ENCODE assay signal across 9 mouse cellular contexts in genomic region chr19:58395785-58396603, GRCm38 (mm10). TPM values are rescaled to one million over a fixed set of nuclear protein-coding genes. Genes with fewer than 3 reads are reported as not detected.
DNase-seq lines count a peak whose midpoint lies in the region; ATAC-seq and TF ChIP-seq lines count a peak whose summit lies in the region.
"Had no signal": no experiment of that assay in that cellular context is flagged by ENCODE, and none has a peak within 500 bp of the region (broad histone marks: within the 10 kb centered on the region; RNA-seq: fewer than 3 reads in every experiment).

No protein-coding gene starts in this region.

- peak; percentile 14; the same call in 1 of the 2 replicates for ATAC-seq in forebrain, postnatal 0 days
- ATAC-seq in forebrain, embryonic 13.5 days = no peak
- ATAC-seq in hindbrain, embryonic 16.5 days = peak; percentile 40; the same call in 1 of the 2 replicates
- ATAC-seq in midbrain, embryonic 14.5 days (ENCODE audit: low FRiP score, low TSS enrichment) = no peak

- no peak for DNase-seq in forebrain, postnatal 0 days
- peak; percentile 73 for DNase-seq in ZHBTc4 (ENCODE audit: low read depth, low spot score)
- peak; percentile 60 for DNase-seq in midbrain, embryonic 14.5 days
- no peak for DNase-seq in left cerebral cortex, postnatal 4 days
- DNase-seq in adrenal gland, postnatal 4 days (ENCODE audit: low spot score in 2 of 2) = no peak
- DNase-seq in gastrocnemius, adult 2 months = no peak
- DNase-seq: thymus, postnatal 25 days had no signal

- intact Hi-C loops in left cerebral cortex, postnatal 4 days (cut with DNase I) = no loop called here
- intact Hi-C loops in gastrocnemius, adult 2 months (cut with DNase I) = no loop called here

- H3K27ac ChIP-seq in forebrain, postnatal 0 days (ENCODE audit: low read depth, low read length) = no peak overlapping the region
- no peak overlapping the region for H3K27ac ChIP-seq in forebrain, embryonic 13.5 days
- H3K27ac ChIP-seq in hindbrain, embryonic 16.5 days (ENCODE audit: low read depth, low read length) = no peak overlapping the region
- peak overlapping the region; percentile 55 for H3K27ac ChIP-seq in midbrain, embryonic 14.5 days (replicated peaks; ENCODE audit: low read depth, low read length)
- no peak overlapping the region for H3K27ac ChIP-seq in gastrocnemius, adult 2 months

- WGBS in forebrain, postnatal 0 days = 66% methylated on average over 16 of the region's 16 CpGs
- 56% methylated on average over 16 of the region's 16 CpGs for WGBS in forebrain, embryonic 13.5 days
- 45% methylated on average over 16 of the region's 16 CpGs for WGBS in hindbrain, embryonic 16.5 days
- 52% methylated on average over 16 of the region's 16 CpGs for WGBS in midbrain, embryonic 14.5 days

- H3K9me3 ChIP-seq in forebrain, postnatal 0 days (ENCODE audit: low read length) = no peaks in the 10 kb centered on the region
- H3K9me3 ChIP-seq in forebrain, embryonic 13.5 days (replicated peaks) = no peaks in the 10 kb centered on the region
- no peaks in the 10 kb centered on the region for H3K9me3 ChIP-seq in hindbrain, embryonic 16.5 days (ENCODE audit: control insufficient read depth, low read length)
- H3K9me3 ChIP-seq in midbrain, embryonic 14.5 days (ENCODE audit: control insufficient read depth, low read length) = no peaks in the 10 kb centered on the region

- no peaks in the 10 kb centered on the region for H3K4me1 ChIP-seq in forebrain, postnatal 0 days (ENCODE audit: insufficient read depth)
- H3K4me1 ChIP-seq in forebrain, embryonic 13.5 days = peaks cover 9% of the 10 kb centered on the region
- peaks cover 5% of the 10 kb centered on the region for H3K4me1 ChIP-seq in hindbrain, embryonic 16.5 days (ENCODE audit: control insufficient read depth, insufficient read depth, low read depth, low read length)
- H3K4me1 ChIP-seq in midbrain, embryonic 14.5 days (ENCODE audit: control insufficient read depth, insufficient read depth, low read length) = peaks cover 15% of the 10 kb centered on the region

- no peaks in the 10 kb centered on the region for H3K27me3 ChIP-seq in forebrain, postnatal 0 days (ENCODE audit: insufficient read depth, low read length)
- no peaks in the 10 kb centered on the region for H3K27me3 ChIP-seq in forebrain, embryonic 13.5 days
- H3K27me3 ChIP-seq in hindbrain, embryonic 16.5 days (replicated peaks; ENCODE audit: control insufficient read depth, insufficient read depth, low read length) = no peaks in the 10 kb centered on the region
- H3K27me3 ChIP-seq in midbrain, embryonic 14.5 days (ENCODE audit: control insufficient read depth, insufficient read depth, low read length) = no peaks in the 10 kb centered on the region

- H3K4me2 ChIP-seq in forebrain, postnatal 0 days (ENCODE audit: low read depth) = no peak overlapping the region
- no peak overlapping the region for H3K4me2 ChIP-seq in forebrain, embryonic 13.5 days
- peak overlapping the region; percentile 16 for H3K4me2 ChIP-seq in hindbrain, embryonic 16.5 days (ENCODE audit: low read length)
- peak overlapping the region; percentile 19; the same call in 1 of the 2 replicates for H3K4me2 ChIP-seq in midbrain, embryonic 14.5 days (ENCODE audit: low read length)

- H3K4me3 ChIP-seq in forebrain, postnatal 0 days (ENCODE audit: low read depth, low read length) = no peak overlapping the region
- H3K4me3 ChIP-seq in forebrain, embryonic 13.5 days = no peak overlapping the region
- H3K4me3 ChIP-seq in hindbrain, embryonic 16.5 days (ENCODE audit: low read length) = no peak overlapping the region
- no peak overlapping the region for H3K4me3 ChIP-seq in midbrain, embryonic 14.5 days (replicated peaks; ENCODE audit: low read depth, low read length)
- H3K4me3 ChIP-seq in gastrocnemius, adult 2 months = no peak overlapping the region

- H3K36me3 ChIP-seq in forebrain, postnatal 0 days (ENCODE audit: insufficient read depth) = no peaks in the 10 kb centered on the region
- H3K36me3 ChIP-seq in forebrain, embryonic 13.5 days (ENCODE audit: poor library complexity, severe bottlenecking) = no peaks in the 10 kb centered on the region
- H3K36me3 ChIP-seq in hindbrain, embryonic 16.5 days (ENCODE audit: control insufficient read depth, insufficient read depth, low read length) = no peaks in the 10 kb centered on the region
- H3K36me3 ChIP-seq in midbrain, embryonic 14.5 days (ENCODE audit: control insufficient read depth, insufficient read depth, low read length) = no peaks in the 10 kb centered on the region

- TF ChIP-seq CTCF in forebrain, postnatal 0 days (IDR thresholded peaks at IDR 0.05; ENCODE audit: low read depth) = no peak
- no peak for TF ChIP-seq CTCF in gastrocnemius, adult 2 months (IDR thresholded peaks at IDR 0.05)

- no peak overlapping the region for H3K9ac ChIP-seq in forebrain, postnatal 0 days
- H3K9ac ChIP-seq in forebrain, embryonic 13.5 days = no peak overlapping the region
- H3K9ac ChIP-seq in hindbrain, embryonic 16.5 days (ENCODE audit: low read depth, low read length) = no peak overlapping the region
- no peak overlapping the region for H3K9ac ChIP-seq in midbrain, embryonic 14.5 days (replicated peaks; ENCODE audit: low read length)

RNA-seq across cellular contexts. Expression of gene Gfra1, which starts 59.7 kb away (rescaled TPM):
- 28.5 and 48.9 TPM in 2 replicates for total RNA-seq in forebrain, postnatal 0 days (2014; rRNA removed)
- polyA plus RNA-seq in forebrain, postnatal 0 days (2015; fragmentation: Nextera tagmentation; extraction: Ambion mirVana) = 16.1 and 23.5 TPM in 2 replicates
- polyA plus RNA-seq in forebrain, embryonic 13.5 days (2015; fragmentation: Nextera tagmentation; extraction: Ambion mirVana) = 15.2 and 15.4 TPM in 2 replicates
- 38.6 and 47.3 TPM in 2 replicates for polyA plus RNA-seq in hindbrain, embryonic 16.5 days (2015; fragmentation: Nextera tagmentation; extraction: Ambion mirVana)
- 34.7 and 40.5 TPM in 2 replicates for polyA plus RNA-seq in midbrain, embryonic 14.5 days (2014; fragmentation: Nextera tagmentation; extraction: Ambion mirVana)
- total RNA-seq in left cerebral cortex, postnatal 4 days (2021) = 10 to 100 TPM; 13.9 to 24.5 TPM
- 1 to 10 TPM; 6.7 to 8.2 TPM for total RNA-seq in adrenal gland, postnatal 4 days (2021)
- 1 to 10 TPM; 3.0 to 4.0 TPM for total RNA-seq in gastrocnemius, adult 2 months (2021)

Comparison
In these comparisons a context has a peak if more than half of its experiments do, and no peak if none do; other contexts are left out.
1. ATAC-seq: peak in forebrain, postnatal 0 days (single experiment) and hindbrain, embryonic 16.5 days (single experiment); none in forebrain, embryonic 13.5 days (single experiment) and midbrain, embryonic 14.5 days (single experiment).
2. DNase-seq: peak in ZHBTc4 (single experiment) and midbrain, embryonic 14.5 days (single experiment); none in forebrain, postnatal 0 days (single experiment), left cerebral cortex, postnatal 4 days (single experiment), adrenal gland, postnatal 4 days (0 of 2) and gastrocnemius, adult 2 months (single experiment).
3. H3K4me2 ChIP-seq: peak in hindbrain, embryonic 16.5 days (single experiment) and midbrain, embryonic 14.5 days (single experiment); none in forebrain, postnatal 0 days (single experiment) and forebrain, embryonic 13.5 days (single experiment).